Mouse (Mus musculus): Measurements from ENCODE around the gene Slc25a13. TPM values are rescaled to one million over a fixed set of nuclear protein-coding genes. Genes with fewer than 3 reads are reported as not detected.

Slc25a13 gene
- total and polyA plus RNA-seq, 3 experiments, result not detected

DNA sequence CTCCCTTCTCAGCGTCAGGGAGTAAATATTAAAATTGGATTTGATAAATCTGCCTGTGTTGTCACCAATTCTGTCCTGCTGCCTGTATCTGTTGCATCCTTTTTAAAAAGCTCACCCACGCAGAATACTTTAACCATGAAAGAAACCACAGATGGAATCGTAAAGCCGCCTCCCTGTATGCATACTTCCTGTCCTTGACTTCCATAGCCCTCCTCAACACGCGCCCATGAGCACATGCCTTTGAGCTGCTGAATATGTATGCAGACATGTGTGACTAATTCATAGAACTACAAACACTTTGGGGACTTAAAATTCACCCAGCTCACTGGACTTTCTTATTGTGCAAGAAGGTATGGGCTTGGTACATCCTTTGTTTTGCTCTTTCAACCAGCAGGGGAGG, 219.4 kb downstream of the Slc25a13 start:
- dilution Hi-C loops (cut with MboI; ENCODE audit: extremely low pct_ligation_motif_present, extremely low pct_unique_long_range_greater_than_20kb, low sequenced_read_pairs) (no loop called here), in situ Hi-C loops (cut with MboI; ENCODE audit: low pct_ligation_motif_present, low pct_unique_long_range_greater_than_20kb, low sequenced_read_pairs) (no loop called here)
- H3K27me3 ChIP-seq (replicated peaks), result no peaks in the 10 kb centered on the region
- no peaks in the 10 kb centered on the region for H3K9me3 ChIP-seq (replicated peaks; ENCODE audit: low read length)
- no peak overlapping the region for H3K9ac ChIP-seq (ENCODE audit: insufficient read depth, low read depth)
- H3K79me2 ChIP-seq (replicated peaks; ENCODE audit: control insufficient read depth, extremely low read depth, insufficient read depth, poor library complexity, severe bottlenecking), result no peaks in the 10 kb centered on the region
- no peaks in the 10 kb centered on the region for H3K36me3 ChIP-seq (replicated peaks in 1 of 2; ENCODE audit: control insufficient read depth in 1 of 2, insufficient read depth in 1 of 2, low read length in 1 of 2)
- no peak overlapping the region for H3K4me2 ChIP-seq (ENCODE audit: insufficient read depth, low read depth, poor library complexity, severe bottlenecking)
- no peak for DNase-seq (ENCODE audit: extremely low read depth)
- no peak overlapping the region for H3K27ac ChIP-seq (ENCODE audit: insufficient read depth, low read depth)
- H3K4me3 ChIP-seq (replicated peaks in 1 of 3; ENCODE audit: low read depth in 2 of 3, low read length in 2 of 3, poor library complexity in 1 of 3), result no peak overlapping the region
- H3K4me1 ChIP-seq (ENCODE audit: control insufficient read depth in 1 of 2, insufficient read depth in 2 of 2), result no peaks in the 10 kb centered on the region
- no peak for TF ChIP-seq CTCF (conservative IDR thresholded peaks at IDR 0.05 in 1 of 2, IDR thresholded peaks at IDR 0.05 in 1 of 2; ENCODE audit: low read depth in 2 of 2, low read length in 2 of 2)
- no peak for TF ChIP-seq JUN (IDR thresholded peaks at IDR 0.05; ENCODE audit: insufficient read depth, low read depth, low read length)
- TF ChIP-seq HCFC1 (IDR thresholded peaks at IDR 0.05; ENCODE audit: low read depth, low read length), result no peak
- no peak for TF ChIP-seq EP300 (IDR thresholded peaks at IDR 0.05; ENCODE audit: low read length)
- no peak for TF ChIP-seq ZKSCAN1 (IDR thresholded peaks at IDR 0.05; ENCODE audit: borderline replicate concordance, low read depth, low read length)
- TF ChIP-seq RAD21 (IDR thresholded peaks at IDR 0.05; ENCODE audit: low read depth, low read length), result no peak
- no peak for TF ChIP-seq MYC (IDR thresholded peaks at IDR 0.05; ENCODE audit: low read depth, low read length)
- no peak for TF ChIP-seq GABPA (IDR thresholded peaks at IDR 0.05; ENCODE audit: insufficient replicate concordance, low read depth, low read length)
- TF ChIP-seq CHD2 (IDR thresholded peaks at IDR 0.05; ENCODE audit: low read length), result no peak
- no peak for TF ChIP-seq ZMIZ1 (IDR thresholded peaks at IDR 0.05; ENCODE audit: low read depth, low read length)
- no peak for TF ChIP-seq TCF12 (IDR thresholded peaks at IDR 0.05; ENCODE audit: low read depth, low read length)
- TF ChIP-seq ETS1 (conservative IDR thresholded peaks at IDR 0.05; ENCODE audit: low read depth, low read length), result no peak
- no peak for TF ChIP-seq NRF1 (IDR thresholded peaks at IDR 0.05; ENCODE audit: low read depth, low read length)
- TF ChIP-seq ZC3H11A (IDR thresholded peaks at IDR 0.05; ENCODE audit: low read depth, low read length), result no peak
- no peak for TF ChIP-seq UBTF (IDR thresholded peaks at IDR 0.05; ENCODE audit: low read depth, low read length)
- TF ChIP-seq JUND (conservative IDR thresholded peaks at IDR 0.05; ENCODE audit: low read depth, low read length), result no peak
- TF ChIP-seq ELF1 (IDR thresholded peaks at IDR 0.05; ENCODE audit: low read depth, low read length), result no peak
- TF ChIP-seq IRF4 (IDR thresholded peaks at IDR 0.05; ENCODE audit: low read depth, low read length), result no peak
- TF ChIP-seq SIN3A (IDR thresholded peaks at IDR 0.05; ENCODE audit: low read length), result no peak
- no peak for TF ChIP-seq MAZ (IDR thresholded peaks at IDR 0.05; ENCODE audit: low read depth, low read length)

DNA sequence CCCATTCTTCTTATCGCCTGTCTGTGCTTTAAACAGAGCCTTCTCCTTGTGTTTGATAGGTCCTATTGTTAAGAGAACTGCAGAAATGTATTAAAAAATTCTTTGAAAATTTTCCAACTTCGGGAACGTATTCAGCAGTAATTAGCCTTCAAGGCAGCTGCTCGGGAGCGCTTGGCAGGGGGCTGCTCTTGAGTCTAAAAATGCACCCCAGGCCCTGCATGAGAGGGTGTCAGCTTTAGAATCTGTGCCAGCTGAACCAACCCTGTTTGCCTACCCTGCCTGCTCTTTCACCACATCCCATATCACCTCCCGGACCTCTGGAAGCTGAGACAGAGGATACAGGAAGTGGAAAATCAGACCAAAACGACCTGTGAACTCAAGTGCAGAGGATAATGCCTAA, 223.9 kb downstream of the Slc25a13 start:
- Histone ChIP-seq H3K9ac (ENCODE audit: insufficient read depth, low read depth) (no peak overlapping the region), H3K4me1 (ENCODE audit: control insufficient read depth in 1 of 2, insufficient read depth in 2 of 2) (no peaks in the 10 kb centered on the region), H3K9me3 (replicated peaks; ENCODE audit: low read length) (no peaks in the 10 kb centered on the region), H3K4me2 (ENCODE audit: insufficient read depth, low read depth, poor library complexity, severe bottlenecking) (no peak overlapping the region), H3K4me3 (replicated peaks in 1 of 3; ENCODE audit: low read depth in 2 of 3, low read length in 2 of 3, poor library complexity in 1 of 3) (no peak overlapping the region), H3K27ac (ENCODE audit: insufficient read depth, low read depth) (no peak overlapping the region), H3K27me3 (replicated peaks) (no peaks in the 10 kb centered on the region), H3K36me3 (replicated peaks in 1 of 2; ENCODE audit: control insufficient read depth in 1 of 2, insufficient read depth in 1 of 2, low read length in 1 of 2) (no peaks in the 10 kb centered on the region), H3K79me2 (replicated peaks; ENCODE audit: control insufficient read depth, extremely low read depth, insufficient read depth, poor library complexity, severe bottlenecking) (no peaks in the 10 kb centered on the region)
- dilution Hi-C loops (cut with MboI; ENCODE audit: extremely low pct_ligation_motif_present, extremely low pct_unique_long_range_greater_than_20kb, low sequenced_read_pairs), result no loop called here
- DNase-seq (ENCODE audit: extremely low read depth), result no peak
- no peak for TF ChIP-seq POLR2A (IDR thresholded peaks at IDR 0.05; ENCODE audit: low read depth, low read length)
- no peak for TF ChIP-seq CTCF (conservative IDR thresholded peaks at IDR 0.05 in 1 of 2, IDR thresholded peaks at IDR 0.05 in 1 of 2; ENCODE audit: low read depth in 2 of 2, low read length in 2 of 2)
- no peak for TF ChIP-seq CHD1 (IDR thresholded peaks at IDR 0.05; ENCODE audit: low read depth, low read length)
- TF ChIP-seq MXI1 (IDR thresholded peaks at IDR 0.05; ENCODE audit: low read depth, low read length), result no peak
- no peak for TF ChIP-seq JUN (IDR thresholded peaks at IDR 0.05; ENCODE audit: insufficient read depth, low read depth, low read length)
- TF ChIP-seq IRF4 (IDR thresholded peaks at IDR 0.05; ENCODE audit: low read depth, low read length), result no peak
- TF ChIP-seq JUND (conservative IDR thresholded peaks at IDR 0.05; ENCODE audit: low read depth, low read length), result no peak
- TF ChIP-seq NRF1 (IDR thresholded peaks at IDR 0.05; ENCODE audit: low read depth, low read length), result no peak
- no peak for TF ChIP-seq NELFE (IDR thresholded peaks at IDR 0.05; ENCODE audit: low read depth, low read length)
- TF ChIP-seq USF1 (IDR thresholded peaks at IDR 0.05; ENCODE audit: low read depth, low read length), result no peak
- TF ChIP-seq KAT2A (IDR thresholded peaks at IDR 0.05; ENCODE audit: insufficient replicate concordance, low read length), result no peak
- TF ChIP-seq ELF1 (IDR thresholded peaks at IDR 0.05; ENCODE audit: low read depth, low read length), result no peak
- TF ChIP-seq EP300 (IDR thresholded peaks at IDR 0.05; ENCODE audit: low read length), result no peak
- in situ Hi-C loops (cut with MboI; ENCODE audit: low pct_ligation_motif_present, low pct_unique_long_range_greater_than_20kb, low sequenced_read_pairs), result no loop called here
